Mouse (Mus musculus) erythroblast, embryonic 14.5 days (primary cell): ENCODE results near the gene Atp6v0d1.

Experiments used
- GATA1 ChIP-seq: IDR thresholded peaks from 2 replicates; pipeline ENCODE4 v1.6.1; 2012; ENCODE audit warnings: low read length, inconsistent platforms, mixed read lengths
- TAL1 ChIP-seq: IDR thresholded peaks from 3 replicates; pipeline ENCODE4 v1.6.1; 2012; ENCODE audit warnings: low read length, inconsistent platforms, mixed read lengths

DNA sequence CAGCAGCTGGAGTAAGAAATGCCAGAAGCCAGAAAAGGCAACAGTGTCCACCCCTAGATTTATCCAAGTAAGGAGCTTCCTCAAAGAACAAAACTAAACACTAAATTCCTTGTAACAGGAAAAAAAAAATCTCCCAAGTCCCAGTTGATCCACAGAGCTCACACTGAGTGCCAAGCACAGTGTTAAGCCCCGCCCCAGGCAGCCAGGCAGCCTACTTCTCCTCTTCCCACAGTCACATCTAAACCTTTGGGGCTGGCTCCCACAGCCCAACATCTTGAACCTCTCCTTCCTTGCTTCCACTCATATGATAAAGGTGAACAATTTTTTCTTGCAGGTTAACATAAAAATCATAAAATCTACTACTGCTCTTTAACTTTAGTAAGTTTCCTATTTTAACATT lies 2.0 kb downstream of the Atp6v0d1 start:
- TF ChIP-seq GATA1 (no peak), TAL1 (no peak)
